Mouse (Mus musculus): ENCODE results near the gene Atp6ap1l.

Atp6ap1l gene

GRCm38 (mm10) chr13:90885856-90886532, 19.2 kb downstream of the Atp6ap1l start:
- DNase-seq (ENCODE audit: low spot score), result peak; percentile 7

- no peak for DNase-seq (ENCODE audit: low spot score)
These were observed 23.3 kb downstream of the Atp6ap1l start for GRCm38 (mm10) chr13:90881727-90882429.

GRCm38 (mm10) chr13:90871579-90871978, 33.6 kb downstream of the Atp6ap1l start:
- DNase-seq (ENCODE audit: low spot score), result no peak

- no peak for DNase-seq (ENCODE audit: low spot score)
These were observed 36.0 kb downstream of the Atp6ap1l start for GRCm38 (mm10) chr13:90869157-90869556.

GRCm38 (mm10) chr13:90862138-90862537, 43.0 kb downstream of the Atp6ap1l start:
- DNase-seq (ENCODE audit: low spot score), result no peak

GRCm38 (mm10) chr13:90860888-90861431, 44.2 kb downstream of the Atp6ap1l start:
- DNase-seq (ENCODE audit: low spot score), result no peak

- no peak for DNase-seq (ENCODE audit: low spot score)
These were observed 52.2 kb downstream of the Atp6ap1l start for GRCm38 (mm10) chr13:90852727-90853630.

GRCm38 (mm10) chr13:90851795-90852194, 53.4 kb downstream of the Atp6ap1l start:
- no peak for DNase-seq (ENCODE audit: low spot score)

- DNase-seq (ENCODE audit: low spot score), result no peak
These were observed 61.0 kb downstream of the Atp6ap1l start for GRCm38 (mm10) chr13:90844191-90844590.

DNA sequence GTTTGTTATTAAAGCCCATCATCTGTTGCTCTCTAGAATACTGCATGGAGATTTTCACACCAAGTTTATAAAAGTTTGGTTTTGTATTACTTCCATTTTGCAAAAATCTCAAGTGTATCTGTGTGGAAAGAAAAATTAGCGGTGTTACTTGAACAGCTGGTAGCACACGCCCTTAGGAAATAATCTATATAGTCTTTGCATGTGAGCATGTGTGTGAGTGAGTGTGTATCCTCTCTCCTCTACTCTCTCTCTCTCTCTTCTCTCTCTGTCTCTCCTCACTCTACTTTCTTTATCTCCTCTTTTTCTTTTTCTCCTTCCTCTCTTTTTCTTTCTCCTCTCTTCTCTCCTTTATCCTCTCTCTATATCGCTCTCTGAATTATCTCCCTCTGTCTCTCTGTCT, 61.7 kb downstream of the Atp6ap1l start:
- DNase-seq (ENCODE audit: low spot score), result no peak

- no peak for DNase-seq (ENCODE audit: low spot score)
These were observed 64.0 kb downstream of the Atp6ap1l start for GRCm38 (mm10) chr13:90841213-90841553.

GRCm38 (mm10) chr13:90840530-90841212, 64.5 kb downstream of the Atp6ap1l start:
- peak; percentile 13 for DNase-seq (ENCODE audit: low spot score)

- DNase-seq (ENCODE audit: low spot score), result no peak
These were observed 71.4 kb downstream of the Atp6ap1l start for GRCm38 (mm10) chr13:90833641-90834207.
